Mouse (Mus musculus): ENCODE results near the gene Rras2.

The Rras2 gene

DNA sequence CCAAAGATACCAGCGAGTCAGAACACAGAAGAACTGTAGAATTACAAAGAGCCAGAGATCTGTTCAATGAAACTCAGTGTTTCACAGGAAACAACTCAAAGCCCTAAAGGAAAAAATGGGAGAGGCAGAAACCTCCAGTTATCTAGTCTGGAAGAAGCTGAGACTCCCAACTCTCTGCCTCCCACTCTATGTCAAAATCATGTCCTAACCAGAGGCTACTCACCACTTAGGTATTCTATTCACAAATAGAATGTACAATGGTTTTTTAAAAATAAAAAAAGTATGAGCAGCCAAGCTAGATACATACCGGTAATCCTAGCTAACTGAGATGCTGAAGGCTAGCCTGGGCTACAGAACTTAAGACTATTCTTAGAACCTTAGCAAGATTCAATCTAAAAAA lies 3.3 kb downstream of the Rras2 start:
- DNase-seq (ENCODE audit: low spot score in 2 of 2), result no peak

DNA sequence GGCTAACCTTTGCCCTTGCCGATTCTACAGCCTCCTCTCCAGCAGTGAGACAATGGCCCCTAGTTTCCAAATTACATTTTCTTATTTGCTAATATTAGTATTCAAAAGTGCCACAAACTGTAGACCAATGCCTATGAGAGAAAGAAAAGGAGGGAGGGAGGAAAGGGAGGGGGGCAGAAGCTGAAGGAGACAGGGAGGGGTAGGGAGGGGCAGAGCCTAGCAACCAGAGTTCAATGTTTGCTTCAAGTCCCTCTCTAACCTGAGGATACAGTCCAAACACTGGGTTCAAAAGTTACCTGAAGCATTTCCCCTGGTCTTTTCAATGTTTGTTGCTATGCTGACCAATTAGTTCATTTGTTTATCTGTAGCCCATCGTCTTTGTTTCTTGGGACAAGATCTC lies 7.1 kb downstream of the Rras2 start:
- DNase-seq (ENCODE audit: low spot score in 2 of 2), result no peak

DNA sequence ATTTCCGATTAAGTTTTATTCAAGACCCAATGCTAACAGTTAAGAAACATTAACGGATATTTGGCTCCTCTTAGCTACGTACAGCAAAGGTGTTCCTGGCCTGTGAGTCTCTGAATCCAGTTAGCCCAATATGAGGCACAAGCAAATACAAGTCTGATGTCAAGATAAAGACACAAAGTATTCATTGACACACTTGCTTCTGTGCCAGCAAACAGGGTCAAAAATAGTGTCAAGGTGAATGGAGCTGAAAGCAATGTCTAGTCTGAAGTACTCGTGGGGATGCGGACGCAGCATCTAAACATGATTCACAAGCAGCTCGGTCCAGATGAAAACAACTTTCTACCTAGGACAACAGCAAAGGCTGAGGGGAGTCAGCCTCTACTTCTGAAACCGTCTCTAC lies 11.7 kb downstream of the Rras2 start:
- no peak for DNase-seq (ENCODE audit: low spot score in 2 of 2)

GRCm38 (mm10) chr7:114103629-114104347 lies 13.8 kb downstream of the Rras2 start:
- no peak for DNase-seq (ENCODE audit: low spot score in 2 of 2)

GRCm38 (mm10) chr7:114103152-114103551 lies 14.4 kb downstream of the Rras2 start:
- no peak for DNase-seq (ENCODE audit: low spot score in 2 of 2)

GRCm38 (mm10) chr7:114102609-114103008 lies 15.0 kb downstream of the Rras2 start:
- DNase-seq (ENCODE audit: low spot score in 2 of 2), result no peak

DNA sequence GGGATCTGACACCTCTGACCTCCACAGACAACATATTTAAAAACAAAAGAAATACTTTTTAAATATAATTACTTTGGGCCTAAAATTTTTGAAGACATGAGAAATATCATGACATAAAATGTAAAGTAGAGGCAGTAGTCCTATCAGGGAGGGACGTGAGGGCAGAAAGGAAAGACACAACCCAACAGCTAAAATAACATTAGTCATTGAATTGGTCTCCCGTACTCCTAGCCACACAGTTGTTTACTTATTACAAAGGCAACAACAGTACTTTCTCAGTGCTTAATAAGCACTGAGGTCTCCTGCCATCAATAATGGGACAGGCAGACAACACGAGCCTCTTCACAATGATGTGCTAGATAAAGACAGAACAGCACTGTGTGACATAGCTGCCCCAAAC lies 16.2 kb downstream of the Rras2 start:
- DNase-seq (ENCODE audit: low spot score in 2 of 2), result no peak

DNA sequence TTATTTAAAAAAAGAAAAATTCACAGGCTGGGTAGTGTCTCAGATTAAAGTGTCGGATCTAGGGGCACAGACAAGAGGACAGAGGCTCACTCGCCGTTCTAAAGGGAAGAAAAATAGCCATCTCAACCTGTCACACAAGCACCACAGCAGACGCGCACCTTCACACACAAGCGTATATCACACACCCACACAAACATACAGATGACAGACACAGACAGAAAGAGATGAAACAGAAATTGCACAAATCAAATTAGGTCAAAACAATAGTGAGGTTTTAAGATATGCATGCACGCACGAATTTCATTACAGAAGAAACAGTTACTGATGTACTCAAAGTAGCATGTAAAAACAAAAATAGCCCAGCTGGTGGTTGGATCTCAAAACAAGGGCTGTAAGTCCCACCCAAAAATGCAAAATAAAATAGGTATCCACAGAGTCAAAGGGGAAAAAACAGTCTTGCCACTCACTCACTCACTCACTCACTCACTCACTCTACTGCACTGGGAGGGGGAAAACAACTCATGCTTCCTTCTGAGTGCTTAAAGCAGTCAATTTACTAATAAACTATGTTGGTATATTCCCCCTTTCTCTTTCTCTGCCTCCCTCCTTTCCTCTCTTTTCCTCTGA lies 23.9 kb downstream of the Rras2 start:
- no peak for DNase-seq (ENCODE audit: low spot score in 2 of 2)

DNA sequence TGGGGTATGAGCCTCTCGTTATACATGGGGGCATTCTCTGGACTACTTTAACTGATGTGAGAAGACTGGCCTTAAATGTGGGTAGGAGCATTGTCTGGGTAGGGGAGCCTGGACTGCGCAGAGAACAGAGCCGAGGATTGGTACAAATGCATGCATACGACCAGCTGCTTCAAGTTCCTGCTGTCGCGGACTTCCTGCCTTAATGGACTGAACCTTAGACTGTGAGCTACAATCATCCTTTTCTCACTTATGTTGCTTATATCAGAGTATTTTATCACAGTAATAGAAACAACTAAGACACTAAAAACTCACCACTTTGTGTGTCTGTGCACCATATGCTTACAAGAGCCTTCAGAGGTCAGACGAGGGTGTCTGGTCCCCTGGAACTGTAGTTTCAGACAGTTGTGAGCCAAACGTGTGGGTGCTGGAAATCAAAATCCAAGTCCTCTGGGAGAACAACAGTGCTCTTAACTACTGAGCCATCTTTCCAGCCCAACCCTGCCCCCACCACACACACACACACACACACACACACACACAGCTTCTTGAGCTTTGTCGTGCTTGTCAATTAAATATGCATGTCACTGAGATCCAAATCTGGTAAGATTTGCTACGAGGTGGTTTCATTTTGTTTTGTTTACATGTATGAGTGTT lies 26.6 kb downstream of the Rras2 start:
- no peak for DNase-seq (ENCODE audit: low spot score in 2 of 2)

DNA sequence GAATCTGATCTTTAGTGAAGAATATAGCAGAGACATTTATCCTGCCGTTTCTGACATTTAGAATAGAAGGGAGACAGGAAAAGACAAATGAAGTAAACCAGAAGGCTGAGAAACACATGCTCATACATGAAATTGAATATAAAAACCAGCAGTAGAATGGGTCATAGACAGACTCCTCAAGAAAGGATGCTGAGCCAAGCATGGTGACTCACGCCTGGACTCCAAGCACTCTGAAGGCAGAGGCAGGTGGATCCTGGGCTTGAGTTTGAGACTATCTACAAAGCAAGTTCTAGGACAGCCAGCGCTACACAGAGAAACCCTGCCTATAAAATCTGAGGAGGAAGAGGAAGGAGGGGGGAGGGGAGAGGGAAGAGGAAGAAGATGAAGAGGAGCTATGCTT lies 27.4 kb downstream of the Rras2 start:
- no peak for DNase-seq (ENCODE audit: low spot score in 2 of 2)

GRCm38 (mm10) chr7:114088918-114089317 lies 28.7 kb downstream of the Rras2 start:
- no peak for DNase-seq (ENCODE audit: low spot score in 2 of 2)

DNA sequence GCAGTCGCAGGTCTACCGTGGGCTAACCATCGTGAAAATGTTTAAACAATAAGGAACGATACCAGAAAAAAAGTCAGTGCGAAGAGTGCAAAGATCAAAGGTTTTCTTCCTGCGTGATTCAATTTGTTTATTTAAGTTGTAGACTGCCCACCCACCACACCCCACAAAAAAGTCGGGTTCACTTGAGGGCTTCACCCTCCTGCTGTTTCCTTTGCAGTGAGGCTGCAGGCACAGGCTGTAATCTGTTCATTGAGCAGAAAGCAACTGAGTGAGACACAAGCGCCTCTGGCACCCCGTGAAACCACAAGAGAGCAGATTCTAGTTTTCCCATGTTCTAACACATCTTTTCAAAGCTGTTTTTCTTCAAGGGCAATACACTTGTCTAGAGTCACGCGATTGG lies 29.6 kb downstream of the Rras2 start:
- no peak for DNase-seq (ENCODE audit: low spot score in 2 of 2)

GRCm38 (mm10) chr7:114087341-114087740 lies 30.2 kb downstream of the Rras2 start:
- no peak for DNase-seq (ENCODE audit: low spot score in 2 of 2)

GRCm38 (mm10) chr7:114086021-114086710 lies 31.4 kb downstream of the Rras2 start:
- no peak for DNase-seq (ENCODE audit: low spot score in 2 of 2)

DNA sequence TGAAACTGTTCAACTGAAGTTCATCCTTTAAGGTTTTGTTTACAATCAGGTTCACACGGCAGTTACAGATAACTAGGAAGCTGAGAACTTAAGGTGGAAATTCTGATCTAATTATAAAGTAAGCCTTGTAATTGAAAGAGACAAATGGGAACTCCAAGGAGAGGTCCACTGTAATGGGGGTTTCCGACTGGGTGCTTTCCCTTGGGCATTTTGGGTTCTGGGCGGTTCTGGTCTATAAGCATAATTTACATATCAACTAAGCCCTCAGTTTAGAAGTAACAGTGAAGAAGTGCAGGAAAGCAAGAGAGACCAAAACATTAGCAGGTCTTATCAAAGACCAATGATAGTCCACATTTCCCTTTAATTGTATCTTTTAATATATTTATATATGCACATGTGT lies 33.8 kb downstream of the Rras2 start:
- DNase-seq (ENCODE audit: low spot score in 2 of 2), result no peak

- no peak for DNase-seq (ENCODE audit: low spot score in 2 of 2)
Observed at GRCm38 (mm10) chr7:114083088-114083487, 34.5 kb downstream of the Rras2 start.

- DNase-seq (ENCODE audit: low spot score in 2 of 2), result no peak
Observed at GRCm38 (mm10) chr7:114081633-114082420, 35.8 kb downstream of the Rras2 start.

DNA sequence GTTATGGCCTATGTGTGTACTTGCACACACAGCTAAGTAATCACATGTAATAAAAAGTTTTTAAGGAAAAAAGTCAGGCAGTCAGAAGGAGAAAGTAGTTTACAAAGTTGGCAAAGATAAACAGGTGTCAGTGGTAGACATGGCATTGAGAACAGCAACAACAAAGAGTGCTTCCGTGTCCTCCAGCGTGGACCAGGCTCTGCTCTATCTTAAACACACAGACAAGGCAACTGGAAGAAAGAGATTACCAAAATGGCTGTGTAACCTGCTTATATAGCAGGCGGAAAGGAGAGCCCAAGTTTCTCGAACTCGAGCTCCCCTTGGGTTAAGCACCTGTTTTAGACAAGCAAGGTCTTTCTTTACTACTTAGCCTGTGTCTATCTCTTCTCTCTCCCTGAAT lies 37.3 kb downstream of the Rras2 start:
- DNase-seq (ENCODE audit: low spot score in 2 of 2), result no peak

DNA sequence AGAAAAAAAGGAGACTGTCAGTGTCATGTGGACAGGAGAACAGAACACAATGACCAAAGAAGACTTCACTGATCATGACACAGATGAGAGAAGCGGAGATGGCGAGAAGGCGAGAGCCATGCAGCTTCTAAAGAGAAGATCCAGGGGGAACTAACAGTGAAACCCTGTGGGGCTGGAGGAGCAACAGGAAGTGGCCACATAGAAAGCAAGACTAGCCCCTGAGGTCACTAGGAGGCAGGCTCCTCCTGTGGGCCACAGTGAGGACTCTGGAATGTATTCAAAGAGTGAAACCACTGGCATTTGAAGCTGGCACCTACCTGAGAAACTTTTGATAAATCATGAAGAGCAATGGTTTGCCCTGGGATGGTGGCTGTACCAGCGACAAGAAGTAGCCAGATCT lies 38.2 kb downstream of the Rras2 start:
- DNase-seq (ENCODE audit: low spot score in 2 of 2), result no peak

- no peak for DNase-seq (ENCODE audit: low spot score in 2 of 2)
Observed at GRCm38 (mm10) chr7:114074595-114074994, 43.0 kb downstream of the Rras2 start.

DNA sequence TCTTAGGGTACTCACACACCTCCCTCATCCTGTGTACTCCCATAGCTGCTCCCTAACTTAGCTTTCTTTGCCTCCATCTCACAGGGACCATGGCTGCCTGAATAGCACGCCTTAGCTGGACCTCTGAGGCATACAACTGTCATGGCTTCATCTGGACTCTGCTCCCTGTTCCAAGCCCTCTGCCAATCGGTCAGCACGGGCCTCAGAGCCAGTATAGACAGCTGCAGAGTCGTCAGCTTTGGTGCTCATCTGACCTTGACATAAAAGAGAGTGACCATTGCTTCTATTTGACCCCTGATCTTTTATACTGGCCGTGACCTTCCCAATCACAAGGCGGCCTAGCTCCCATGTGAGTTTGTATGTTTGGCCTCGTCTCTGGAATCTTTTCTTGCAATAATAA lies 43.4 kb downstream of the Rras2 start:
- DNase-seq (ENCODE audit: low spot score in 2 of 2), result no peak
